Mouse (Mus musculus) heart, postnatal 0 days (tissue): ENCODE measurements around the gene Ankmy1. TPM values are rescaled to one million over a fixed set of nuclear protein-coding genes. Genes with fewer than 3 reads are reported as not detected.

Experiments
- ATAC-seq: fragments of 200-750 bp; cut with Nextera tagmentation; 2 replicates; pipeline ENCODE4 v1.8.0; 2017; ENCODE audit warnings: low read depth, moderate number of reproducible peaks, moderate library complexity; ENCODE audit not compliant: insufficient read depth
- DNase-seq: peaks from one replicate; pipeline ENCODE4 v3.0.0-alpha.2; 2016; ENCODE audit warnings: low spot score
- H3K27ac ChIP-seq: fragments of 300-500 bp; sonication (generic); 2 replicates; pipeline ENCODE4 v1.5.1; 2014; ENCODE audit warnings: low read depth, mild to moderate bottlenecking
- H3K27me3 ChIP-seq: fragments of 300-500 bp; sonication (generic); 2 replicates; pipeline ENCODE4 v1.6.1; 2014; ENCODE audit warnings: low read length, mixed read lengths; ENCODE audit not compliant: control insufficient read depth, insufficient read depth
- H3K36me3 ChIP-seq: fragments of 300-500 bp; sonication (generic); replicated peaks from 2 replicates; pipeline ENCODE4 v1.6.1; 2014; ENCODE audit warnings: low read length, mixed read lengths; ENCODE audit not compliant: control insufficient read depth, insufficient read depth
- H3K4me1 ChIP-seq: fragments of 300-500 bp; sonication (generic); 2 replicates; pipeline ENCODE4 v1.6.1; 2014; ENCODE audit warnings: antibody characterized with exemption; ENCODE audit not compliant: control insufficient read depth, insufficient read depth
- H3K4me2 ChIP-seq: fragments of 300-500 bp; sonication (generic); 2 replicates; pipeline ENCODE4 v1.6.1; 2014; ENCODE audit warnings: low read depth, mild to moderate bottlenecking, low read length, moderate library complexity
- H3K4me3 ChIP-seq: fragments of 300-500 bp; sonication (generic); 2 replicates; pipeline ENCODE4 v1.5.1; 2014; ENCODE audit warnings: low read depth, low read length
- H3K9ac ChIP-seq: fragments of 300-500 bp; sonication (generic); replicated peaks from 2 replicates; pipeline ENCODE4 v1.6.1; 2014; ENCODE audit warnings: low read depth, low read length, mixed read lengths
- H3K9me3 ChIP-seq: fragments of 300-500 bp; sonication (generic); replicated peaks from 2 replicates; pipeline ENCODE4 v1.6.1; 2016; ENCODE audit warnings: low read length; ENCODE audit not compliant: control insufficient read depth
- CTCF ChIP-seq: IDR thresholded peaks from 2 replicates; pipeline ENCODE4 v1.5.1; 2016; ENCODE audit warnings: antibody characterized with exemption, control low read depth, low read depth
- EP300 ChIP-seq: IDR thresholded peaks from 2 replicates; pipeline ENCODE4 v1.6.1; 2016; ENCODE audit warnings: antibody characterized with exemption, low read depth
- WGBS: fragments of 180-500 bp; shearing (Covaris S2); extraction: QIAGEN DNeasy Blood & Tissue Kit; methylation state at CpG from one replicate; pipeline ENCODE4 v1.1.7; 2014; 5-methylcytosine and 5-hydroxymethylcytosine counted together
- polyA plus RNA-seq: library from polyadenylated mRNA; unstranded; fragments of >200 nt; fragmentation: Nextera tagmentation; extraction: Ambion mirVana; gene quantifications from 2 replicates; pipeline ENCODE4 v1.2.1, GENCODE M21; 2015
- total RNA-seq: library from RNA; depleted of rRNA; stranded (reverse); fragments of >200 nt; gene quantifications from 2 replicates; pipeline ENCODE4 v1.2.3, GENCODE M21; 2014; ENCODE audit warnings: low replicate concordance

Gene Ankmy1
- total and polyA plus RNA-seq, 2 experiments from 2014 or later, result 0.10 TPM; not detected in 1

DNA sequence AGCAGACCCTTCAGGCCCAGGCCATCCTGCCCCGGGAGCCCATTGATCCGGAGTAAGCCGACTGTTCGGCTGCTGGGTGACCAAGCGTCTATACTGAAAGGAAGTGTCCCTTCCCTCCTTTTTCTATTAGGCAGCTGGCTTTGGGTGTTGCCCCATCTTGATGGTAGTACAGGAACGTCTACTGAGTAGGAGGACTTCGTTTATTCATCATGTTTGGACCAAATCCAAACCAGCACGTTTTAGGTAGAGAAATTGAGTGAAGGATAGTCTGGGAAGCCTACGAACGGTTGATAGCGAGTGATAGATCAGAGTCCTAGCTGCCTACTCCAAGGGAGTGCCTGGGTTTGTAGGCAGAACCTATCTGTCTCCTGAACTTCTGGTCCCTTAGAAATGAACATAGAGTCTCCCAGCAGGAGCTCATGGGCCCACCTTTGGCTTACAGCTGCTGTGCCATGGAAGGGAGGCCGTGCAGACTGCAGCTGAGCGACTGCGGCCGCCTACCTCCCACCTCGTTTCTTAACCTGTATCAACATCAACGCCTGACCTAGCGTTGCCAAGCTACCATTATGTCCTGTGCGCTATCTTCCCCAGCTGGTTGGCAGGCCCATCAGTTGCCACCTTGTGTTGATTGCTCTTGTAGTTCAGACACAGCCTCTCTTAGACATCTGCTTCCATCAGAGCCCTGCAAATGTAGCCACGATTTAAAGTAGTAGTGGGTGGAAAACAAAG lies 5.1 kb upstream of the Ankmy1 start:
- WGBS, result 40% methylated on average over 20 of the region's 20 CpGs
- Histone ChIP-seq H3K27me3 (no peaks in the 10 kb centered on the region), H3K4me3 (peak overlapping the region; percentile 71), H3K4me2 (peak overlapping the region; percentile 86), H3K9me3 (no peaks in the 10 kb centered on the region), H3K9ac (peak overlapping the region; percentile 61), H3K27ac (peak overlapping the region; percentile 88), H3K36me3 (peaks cover 1% of the 10 kb centered on the region; the same call in 1 of the 2 replicates), H3K4me1 (peaks cover 27% of the 10 kb centered on the region)
- ATAC-seq, result no peak
- TF ChIP-seq CTCF (no peak), EP300 (no peak)
- no peak for DNase-seq

DNA sequence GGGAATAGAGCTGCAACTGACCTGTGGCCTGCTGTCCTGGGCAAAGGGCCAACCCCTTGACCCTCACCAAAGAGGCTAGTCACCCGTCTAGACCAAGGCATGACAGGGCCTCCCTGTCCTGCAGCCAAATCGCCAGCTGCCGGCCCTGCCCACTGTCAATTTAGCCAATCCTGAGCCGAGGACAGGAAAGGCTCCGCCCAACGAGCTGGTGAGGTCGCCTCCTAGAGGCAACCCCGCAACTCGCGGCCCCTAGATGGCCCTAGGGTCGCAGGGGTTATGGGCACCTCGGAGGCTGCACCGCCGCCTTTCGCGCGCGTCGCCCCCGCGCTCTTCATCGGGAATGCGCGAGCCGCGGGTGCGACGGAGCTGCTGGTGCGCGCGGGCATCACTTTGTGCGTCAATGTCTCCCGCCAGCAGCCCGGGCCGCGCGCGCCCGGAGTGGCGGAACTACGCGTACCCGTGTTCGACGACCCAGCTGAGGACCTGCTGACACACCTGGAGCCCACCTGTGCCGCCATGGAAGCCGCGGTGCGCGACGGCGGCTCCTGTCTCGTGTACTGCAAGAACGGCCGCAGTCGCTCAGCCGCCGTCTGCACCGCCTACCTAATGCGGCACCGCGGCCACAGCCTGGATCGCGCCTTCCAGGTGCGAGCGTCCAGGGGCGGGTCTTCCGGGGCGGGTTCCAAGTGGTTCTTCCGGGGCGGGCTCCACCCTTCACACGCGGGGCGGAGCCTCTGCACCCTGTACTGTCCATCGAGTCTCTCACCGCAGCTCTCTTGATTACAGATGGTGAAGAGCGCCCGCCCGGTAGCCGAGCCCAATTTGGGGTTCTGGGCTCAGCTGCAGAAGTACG lies 4.3 kb upstream of the Ankmy1 start, which contains the start of gene Dusp28:
Gene Dusp28 (plus strand): TSS at position 203 of the 853 bp plus-strand sequence.
- 0 out of 2 replicates have a peak, but pooled peaks cover 2% of the 10 kb centered on the region for H3K27me3 ChIP-seq
- peak; percentile 86 for ATAC-seq
- H3K36me3 ChIP-seq, result no peaks in the 10 kb centered on the region
- H3K4me1 ChIP-seq, result peaks cover 23% of the 10 kb centered on the region
- WGBS, result under 1% methylated on average over 81 of the region's 81 CpGs
- peak within 1 kb of the TSS; percentile 88 for H3K27ac ChIP-seq
- H3K4me2 ChIP-seq, result peak within 1 kb of the TSS; percentile 86
- DNase-seq, result peak; percentile 76
- H3K9ac ChIP-seq, result peak within 1 kb of the TSS; percentile 61
- peak within 1 kb of the TSS; percentile 71 for H3K4me3 ChIP-seq
- no peaks in the 10 kb centered on the region for H3K9me3 ChIP-seq
- TF ChIP-seq EP300 (0 out of 2 replicates have a peak, but pooled peaks have one; percentile 38), CTCF (peak; percentile 58)

DNA sequence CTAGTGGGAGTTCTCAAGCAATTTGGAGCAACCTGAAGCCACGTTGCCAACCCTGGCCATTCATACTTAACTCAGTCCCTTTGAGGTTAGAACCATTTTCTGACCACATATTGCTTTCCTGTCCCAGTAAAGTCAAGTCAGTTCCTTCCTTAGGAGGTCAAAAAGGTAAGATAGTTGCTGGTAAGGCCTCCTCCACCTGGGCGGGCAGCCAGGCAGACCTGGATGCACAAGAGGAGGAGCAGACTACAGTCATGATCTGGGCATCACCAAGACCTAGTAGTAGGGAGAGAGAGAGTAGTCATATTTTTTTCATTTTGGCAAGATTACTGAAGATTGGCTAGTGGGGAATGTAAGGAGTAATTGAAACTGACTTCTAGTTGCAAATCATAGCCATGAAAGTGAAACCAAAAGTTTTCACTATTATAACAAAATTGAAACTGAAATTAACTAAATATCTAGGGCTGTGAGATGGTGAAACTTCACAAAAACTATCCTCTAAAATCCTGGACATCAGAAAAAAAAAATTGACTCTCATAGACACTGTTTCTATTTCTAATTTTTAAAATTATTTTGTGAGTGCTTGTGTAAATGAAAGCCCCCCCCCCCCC lies 3.1 kb upstream of the Ankmy1 start:
- TF ChIP-seq CTCF, result no peak
- Histone ChIP-seq H3K36me3 (no peaks in the 10 kb centered on the region), H3K27ac (no peak overlapping the region), H3K27me3 (0 out of 2 replicates have a peak, but pooled peaks cover 6% of the 10 kb centered on the region), H3K4me1 (peaks cover 16% of the 10 kb centered on the region), H3K9me3 (no peaks in the 10 kb centered on the region), H3K4me3 (no peak overlapping the region), H3K9ac (no peak overlapping the region), H3K4me2 (no peak overlapping the region)
- DNase-seq, result no peak
- ATAC-seq, result no peak
- 85% methylated on average over 2 of the region's 2 CpGs for WGBS

DNA sequence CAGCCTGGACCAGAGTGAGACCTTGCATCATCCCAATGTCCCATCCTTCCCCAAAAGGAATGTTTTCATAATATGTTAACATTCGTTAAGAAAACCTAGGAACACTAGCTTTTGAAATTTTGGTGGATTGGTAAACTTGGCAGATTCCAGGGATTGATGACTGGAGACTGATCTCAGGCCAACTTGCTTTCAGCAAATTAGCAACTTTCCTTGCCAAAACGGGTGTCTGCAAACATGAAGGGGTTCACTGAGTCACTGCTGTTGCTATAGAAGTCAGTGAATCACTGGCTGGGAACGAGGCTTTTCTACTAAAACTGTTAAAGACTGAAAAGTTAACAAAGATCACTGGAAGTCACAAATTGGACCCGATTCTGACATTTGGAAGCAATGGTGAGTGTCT lies 921 bp upstream of the Ankmy1 start:
- Histone ChIP-seq H3K36me3 (no peaks in the 10 kb centered on the region), H3K9ac (no peak overlapping the region), H3K4me3 (no peak overlapping the region), H3K4me1 (peaks cover 7% of the 10 kb centered on the region), H3K9me3 (no peaks in the 10 kb centered on the region), H3K27me3 (0 out of 2 replicates have a peak, but pooled peaks cover 6% of the 10 kb centered on the region), H3K4me2 (no peak overlapping the region), H3K27ac (no peak overlapping the region)
- 64% methylated on average over 4 of the region's 4 CpGs for WGBS
- DNase-seq, result no peak
- TF ChIP-seq CTCF (no peak), EP300 (no peak)
- no peak for ATAC-seq

DNA sequence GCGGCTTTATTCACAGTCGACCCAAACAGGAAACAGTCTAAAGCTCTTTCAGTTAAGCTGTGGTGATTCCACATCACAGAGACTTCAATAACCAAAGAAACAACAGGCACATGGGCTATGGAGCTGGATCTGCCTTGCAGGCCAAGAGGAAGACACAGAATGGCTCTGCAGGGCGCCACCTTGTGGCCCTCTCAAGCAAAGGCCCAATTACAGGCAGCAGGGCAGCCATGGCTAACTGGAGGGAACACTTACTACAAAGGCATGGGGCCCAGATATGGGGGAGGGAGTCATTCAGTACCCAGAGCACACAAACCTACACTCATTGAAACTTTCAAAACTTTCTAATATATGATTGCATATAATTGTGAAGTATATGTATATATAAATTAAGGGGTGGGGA lies 7.6 kb downstream of the Ankmy1 start:
- peak; percentile 49; the same call in 1 of the 2 replicates for ATAC-seq
- Histone ChIP-seq H3K4me1 (no peaks in the 10 kb centered on the region), H3K4me2 (no peak overlapping the region), H3K9ac (no peak overlapping the region), H3K4me3 (no peak overlapping the region), H3K27ac (no peak overlapping the region), H3K36me3 (no peaks in the 10 kb centered on the region), H3K27me3 (no peaks in the 10 kb centered on the region), H3K9me3 (no peaks in the 10 kb centered on the region)
- DNase-seq, result peak; percentile 71
- TF ChIP-seq CTCF (peak; percentile 95), EP300 (no peak)
- 12% methylated on average over 3 of the region's 3 CpGs for WGBS
